Mouse (Mus musculus) C2C12 (cell line): ENCODE data around the gene Dcaf7. TPM values are rescaled to one million over a fixed set of nuclear protein-coding genes. Genes with fewer than 3 reads are reported as not detected.
"Not testable (repeated sequence)": the region's sequence is repeated elsewhere in the genome, so short reads cannot be mapped to it uniquely, and the experiment has no call there.

Source experiments
- H3K27me3 ChIP-seq: one replicate; pipeline ENCODE4 v1.6.1; 2011; ENCODE audit not compliant: control insufficient read depth, insufficient read depth, insufficient read length
- H3K36me3 ChIP-seq: one replicate; pipeline ENCODE4 v1.6.1; 2011; ENCODE audit not compliant: control insufficient read depth, insufficient read depth
- H3K4me3 ChIP-seq: one replicate; pipeline ENCODE4 v1.5.1; 2011; ENCODE audit warnings: mild to moderate bottlenecking, control low read depth; ENCODE audit not compliant: poor library complexity, insufficient read depth, severe bottlenecking
- H3K79me2 ChIP-seq: one replicate; pipeline ENCODE4 v1.6.1; 2011; ENCODE audit not compliant: control insufficient read depth, insufficient read depth
- H3K79me3 ChIP-seq: one replicate; pipeline ENCODE4 v1.6.1; 2011; ENCODE audit warnings: low read depth, control low read depth
- H3ac ChIP-seq: one replicate; pipeline ENCODE3; 2011; ENCODE audit warnings: low read depth; ENCODE audit not compliant: control insufficient read depth, insufficient read length
- CEBPB ChIP-seq: IDR thresholded peaks from one replicate; pipeline ENCODE4 v1.6.1; 2011; ENCODE audit warnings: low read depth, mild to moderate bottlenecking, control low read depth, moderate library complexity
- CTCF ChIP-seq: IDR thresholded peaks from one replicate; pipeline ENCODE4 v1.5.1; 2011; ENCODE audit not compliant: control insufficient read depth, insufficient read depth, insufficient read length
- FOSL1 ChIP-seq: IDR thresholded peaks from one replicate; pipeline ENCODE4 v1.8.0; 2011; ENCODE audit warnings: mild to moderate bottlenecking, low read length; ENCODE audit not compliant: poor library complexity, insufficient read depth, severe bottlenecking
- MAX ChIP-seq: IDR thresholded peaks from one replicate; pipeline ENCODE4 v1.6.1; 2011; ENCODE audit warnings: mild to moderate bottlenecking, control low read depth
- MYOD1 ChIP-seq: IDR thresholded peaks from one replicate; pipeline ENCODE4 v1.6.1; 2011; ENCODE audit warnings: low read depth; ENCODE audit not compliant: control insufficient read depth, insufficient read length
- MYOG ChIP-seq: IDR thresholded peaks from one replicate; pipeline ENCODE4 v1.6.1; 2011; ENCODE audit not compliant: control insufficient read depth, insufficient read length; ENCODE audit errors: extremely low read depth
- USF1 ChIP-seq: IDR thresholded peaks from one replicate; pipeline ENCODE4 v1.6.1; 2011; ENCODE audit warnings: low read depth, mild to moderate bottlenecking, control low read depth, moderate library complexity
- polyA plus RNA-seq: library from polyadenylated mRNA; unstranded; fragments of >200 nt; fragmentation: generic; extraction: Trizol; gene quantifications from one replicate; pipeline ENCODE4 v1.2.1, GENCODE M21; 2012; ENCODE audit warnings: missing spikeins

Gene Dcaf7
- polyA plus RNA-seq, 1 experiment, result 35.2 TPM

- Histone ChIP-seq H3K27me3 (peaks cover 77% of the 10 kb centered on the region), H3K36me3 (no peaks in the 10 kb centered on the region), H3K4me3 (no peak overlapping the region), H3K79me2 (no peaks in the 10 kb centered on the region), H3ac (no peak overlapping the region), H3K79me3 (no peaks in the 10 kb centered on the region)
- TF ChIP-seq MAX (no peak), MYOD1 (no peak), CEBPB (no peak), CTCF (no peak)
Measured at GRCm38 (mm10) chr11:106013556-106014225, 23.0 kb upstream of the Dcaf7 start.

DNA sequence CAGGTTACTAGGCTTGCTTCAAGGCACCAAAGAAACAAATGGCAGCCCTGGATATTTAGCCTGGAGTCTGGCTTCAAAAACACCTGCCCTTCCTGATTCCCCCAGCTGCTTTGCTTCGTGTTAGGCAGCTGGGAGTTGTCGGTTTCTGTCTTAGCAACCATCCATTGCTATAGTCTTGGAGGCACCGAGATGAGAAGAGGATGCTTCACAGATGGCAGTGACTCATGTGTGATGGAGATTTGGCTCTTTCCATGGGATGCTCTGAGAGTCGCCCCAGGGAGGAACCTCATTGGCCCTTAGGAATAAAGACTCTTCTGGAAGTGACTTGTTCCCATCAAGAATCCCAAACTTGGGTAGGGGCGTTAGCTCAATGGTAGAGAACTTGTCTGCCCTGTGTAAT is 20.2 kb upstream of the Dcaf7 start:
- Histone ChIP-seq H3K79me2 (no peaks in the 10 kb centered on the region), H3K79me3 (no peaks in the 10 kb centered on the region), H3ac (no peak overlapping the region), H3K27me3 (peaks cover 82% of the 10 kb centered on the region), H3K4me3 (no peak overlapping the region), H3K36me3 (no peaks in the 10 kb centered on the region)
- TF ChIP-seq MYOG, result no peak
- no peak for TF ChIP-seq USF1
- no peak for TF ChIP-seq CTCF
- TF ChIP-seq FOSL1, result no peak
- TF ChIP-seq MAX, result no peak
- TF ChIP-seq MYOD1, result no peak
- TF ChIP-seq CEBPB, result no peak

DNA sequence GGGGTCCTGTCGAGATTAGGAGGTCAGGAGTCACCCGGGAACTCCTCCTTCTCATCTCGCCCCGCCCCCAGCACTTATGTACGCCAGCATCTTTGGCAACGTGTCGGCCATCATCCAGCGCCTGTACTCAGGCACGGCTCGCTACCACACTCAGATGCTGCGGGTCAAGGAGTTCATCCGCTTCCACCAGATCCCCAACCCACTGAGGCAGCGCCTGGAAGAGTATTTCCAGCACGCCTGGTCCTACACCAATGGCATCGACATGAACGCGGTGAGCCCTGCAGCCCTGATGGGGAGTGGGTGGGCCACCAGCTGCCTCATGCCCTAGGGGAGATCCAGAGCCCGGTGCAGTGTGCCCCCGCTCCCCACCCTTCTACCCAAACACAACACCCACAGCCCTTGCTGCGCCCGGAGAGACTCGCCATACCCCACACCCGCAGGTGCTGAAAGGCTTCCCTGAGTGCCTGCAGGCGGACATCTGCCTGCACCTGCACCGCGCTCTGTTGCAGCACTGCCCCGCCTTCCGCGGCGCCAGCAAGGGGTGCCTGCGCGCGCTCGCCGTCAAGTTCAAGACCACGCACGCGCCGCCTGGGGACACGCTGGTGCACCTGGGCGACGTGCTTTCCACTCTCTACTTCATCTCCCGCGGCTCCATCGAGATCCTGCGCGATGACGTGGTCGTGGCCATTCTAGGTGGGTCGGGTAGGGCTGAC is 16.5 kb upstream of the Dcaf7 start:
- H3K4me3 ChIP-seq, result no peak overlapping the region
- H3ac ChIP-seq, result no peak overlapping the region
- no peaks in the 10 kb centered on the region for H3K79me2 ChIP-seq
- H3K27me3 ChIP-seq, result peaks cover 79% of the 10 kb centered on the region
- H3K79me3 ChIP-seq, result no peaks in the 10 kb centered on the region
- no peaks in the 10 kb centered on the region for H3K36me3 ChIP-seq
- no peak for TF ChIP-seq CTCF

DNA sequence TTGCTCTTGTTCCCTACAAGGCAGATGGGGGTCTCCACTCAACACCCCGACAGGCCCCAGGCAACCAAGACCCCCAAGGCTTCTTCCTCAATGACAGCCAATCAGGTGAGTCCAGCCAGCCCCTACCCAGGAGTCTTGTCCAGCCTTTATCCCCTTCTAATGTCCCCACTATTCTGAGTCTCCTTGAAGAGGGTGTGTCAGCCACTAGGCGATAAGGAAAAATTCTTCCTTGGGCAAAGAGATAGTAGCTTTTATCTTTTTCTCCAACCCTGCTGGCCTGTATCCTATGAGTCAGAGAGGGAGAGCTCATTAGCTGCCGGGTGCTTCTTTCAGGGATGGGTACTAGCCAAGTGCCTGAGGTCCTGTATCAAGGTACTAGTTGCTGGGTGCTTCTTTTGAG is 10.9 kb upstream of the Dcaf7 start:
- no peak overlapping the region for H3K4me3 ChIP-seq
- no peaks in the 10 kb centered on the region for H3K79me2 ChIP-seq
- no peak overlapping the region for H3ac ChIP-seq
- TF ChIP-seq MYOG, result no peak
- TF ChIP-seq MYOD1, result no peak
- no peak for TF ChIP-seq FOSL1
- no peak for TF ChIP-seq CTCF
- TF ChIP-seq USF1, result no peak
- no peak for TF ChIP-seq CEBPB
- no peak for TF ChIP-seq MAX
- H3K27me3 ChIP-seq, result peaks cover 42% of the 10 kb centered on the region
- H3K79me3 ChIP-seq, result no peaks in the 10 kb centered on the region
- no peaks in the 10 kb centered on the region for H3K36me3 ChIP-seq

DNA sequence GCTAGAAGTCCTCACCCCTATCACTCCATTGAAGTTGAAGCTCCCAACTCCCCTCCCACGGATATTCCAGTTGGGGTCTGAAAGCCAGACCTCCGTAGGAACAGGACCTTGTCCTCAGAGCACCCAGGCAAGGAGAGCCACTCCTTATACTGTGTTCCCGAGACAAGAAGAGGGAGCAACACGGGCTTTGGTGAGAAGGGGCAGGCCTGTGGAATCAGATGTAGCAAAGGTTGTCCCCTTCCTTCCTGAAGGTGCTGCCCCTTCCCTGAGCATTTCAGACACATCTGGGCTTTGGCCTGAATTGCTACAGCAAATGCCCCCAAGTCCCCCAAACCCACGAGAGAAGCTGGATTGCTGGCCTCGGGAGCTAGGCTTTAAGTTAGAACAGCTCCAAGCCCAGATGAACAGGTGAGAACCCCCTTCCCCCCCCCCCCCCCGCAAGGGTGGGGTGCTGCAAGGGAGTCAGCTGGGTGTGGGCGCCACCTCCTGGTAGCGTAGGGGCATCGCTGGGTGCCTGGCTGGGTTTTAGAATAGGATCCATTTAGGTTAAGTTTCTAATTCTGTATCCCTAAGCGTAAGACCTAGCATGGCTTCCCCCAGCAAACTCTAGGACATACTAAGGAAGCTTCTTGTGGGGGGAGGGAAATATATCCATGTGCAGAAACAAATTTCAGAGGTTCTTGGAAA is 10.1 kb upstream of the Dcaf7 start:
- Histone ChIP-seq H3K4me3 (no peak overlapping the region), H3K79me2 (no peaks in the 10 kb centered on the region), H3K36me3 (no peaks in the 10 kb centered on the region), H3ac (no peak overlapping the region), H3K27me3 (peaks cover 33% of the 10 kb centered on the region), H3K79me3 (no peaks in the 10 kb centered on the region)
- TF ChIP-seq MYOG (no peak), USF1 (no peak), CTCF (peak; percentile 87), CEBPB (no peak), FOSL1 (no peak)

- H3ac ChIP-seq, result no peak overlapping the region
- H3K36me3 ChIP-seq, result no peaks in the 10 kb centered on the region
- peaks cover 24% of the 10 kb centered on the region for H3K27me3 ChIP-seq
- no peak overlapping the region for H3K4me3 ChIP-seq
- TF ChIP-seq USF1 (no peak), MYOD1 (no peak), CEBPB (no peak), MAX (no peak), CTCF (no peak), MYOG (no peak), FOSL1 (no peak)
- H3K79me3 ChIP-seq, result no peaks in the 10 kb centered on the region
- H3K79me2 ChIP-seq, result no peaks in the 10 kb centered on the region
Measured at GRCm38 (mm10) chr11:106027607-106028006, 9.1 kb upstream of the Dcaf7 start.

DNA sequence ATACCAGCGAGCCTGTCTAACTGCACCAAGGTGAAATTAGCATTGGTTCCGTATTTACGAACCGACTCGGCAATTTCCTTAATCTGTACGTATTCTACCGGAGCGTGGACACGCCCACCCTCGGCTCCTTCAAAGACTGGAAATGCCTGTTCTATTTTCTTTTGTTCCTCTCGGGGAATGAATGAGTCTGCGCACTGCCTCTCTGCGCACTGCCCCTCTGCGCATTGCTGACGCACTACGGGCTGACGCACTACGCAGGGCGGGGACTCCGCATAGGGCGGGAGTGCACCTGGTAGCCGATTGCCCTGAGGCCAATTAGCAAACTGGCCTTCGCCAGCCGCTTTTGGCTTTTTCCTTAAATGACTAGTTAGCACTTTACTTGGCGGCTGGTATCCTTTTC is 4.6 kb upstream of the Dcaf7 start:
- H3K27me3 ChIP-seq, H3K36me3 ChIP-seq, H3K79me3 ChIP-seq, H3ac ChIP-seq, H3K79me2 ChIP-seq, H3K4me3 ChIP-seq: not testable (repeated sequence)
